Mouse (Mus musculus) stomach, embryonic 14.5 days (tissue): ENCODE measurements around the gene Ust. TPM values are rescaled to one million over a fixed set of nuclear protein-coding genes. Genes with fewer than 3 reads are reported as not detected.

ENCODE experiments used
- ATAC-seq: fragments of 200-750 bp; cut with Nextera tagmentation; 2 replicates; pipeline ENCODE4 v1.8.0; 2017; ENCODE audit warnings: low read depth, moderate TSS enrichment; ENCODE audit not compliant: insufficient number of reproducible peaks, insufficient read depth, low FRiP score
- H3K27ac ChIP-seq: fragments of 300-500 bp; sonication (generic); 2 replicates; pipeline ENCODE4 v1.5.1; 2014; ENCODE audit warnings: mild to moderate bottlenecking, low read length, moderate library complexity, mixed read lengths
- H3K27me3 ChIP-seq: fragments of 300-500 bp; sonication (generic); 2 replicates; pipeline ENCODE4 v1.6.1; 2014; ENCODE audit warnings: low read length, control low read depth, mixed read lengths; ENCODE audit not compliant: control insufficient read depth, insufficient read depth
- H3K36me3 ChIP-seq: fragments of 300-500 bp; sonication (generic); 2 replicates; pipeline ENCODE4 v1.6.1; 2014; ENCODE audit warnings: mild to moderate bottlenecking, control low read depth, low read length, moderate library complexity, mixed read lengths; ENCODE audit not compliant: control insufficient read depth, insufficient read depth
- H3K4me1 ChIP-seq: fragments of 300-500 bp; sonication (generic); 2 replicates; pipeline ENCODE4 v1.6.1; 2014; ENCODE audit warnings: low read length, control low read depth, mixed read lengths; ENCODE audit not compliant: control insufficient read depth, insufficient read depth
- H3K4me2 ChIP-seq: fragments of 300-500 bp; sonication (generic); replicated peaks from 2 replicates; pipeline ENCODE4 v1.6.1; 2014; ENCODE audit warnings: low read depth, low read length, control low read depth
- H3K4me3 ChIP-seq: fragments of 300-500 bp; sonication (generic); 2 replicates; pipeline ENCODE4 v1.5.1; 2014; ENCODE audit warnings: low read depth, low read length, control low read depth
- H3K9ac ChIP-seq: fragments of 300-500 bp; sonication (generic); replicated peaks from 2 replicates; pipeline ENCODE4 v1.6.1; 2014; ENCODE audit warnings: low read depth, mild to moderate bottlenecking, control low read depth, low read length, moderate library complexity, mixed read lengths
- H3K9me3 ChIP-seq: fragments of 300-500 bp; sonication (generic); 2 replicates; pipeline ENCODE4 v1.6.1; 2016; ENCODE audit warnings: low read depth, low read length, control low read depth; ENCODE audit not compliant: control insufficient read depth
- WGBS: fragments of 180-500 bp; shearing (Covaris S2); extraction: QIAGEN DNeasy Blood & Tissue Kit; methylation state at CpG from one replicate; pipeline ENCODE4 v1.1.7; 2014; 5-methylcytosine and 5-hydroxymethylcytosine counted together
- polyA plus RNA-seq: library from polyadenylated mRNA; unstranded; fragments of >200 nt; fragmentation: Nextera tagmentation; extraction: Ambion mirVana; gene quantifications from 2 replicates; pipeline ENCODE4 v1.2.1, GENCODE M21; 2014

Ust gene
- polyA plus RNA-seq, 1 experiment from 2014 or later: 6.3 TPM

- H3K36me3 ChIP-seq: no peaks in the 10 kb centered on the region
- WGBS: 78% methylated on average over 5 of the region's 5 CpGs
These were observed 49.8 kb downstream of the Ust start for GRCm38 (mm10) chr10:8468651-8469386.

DNA sequence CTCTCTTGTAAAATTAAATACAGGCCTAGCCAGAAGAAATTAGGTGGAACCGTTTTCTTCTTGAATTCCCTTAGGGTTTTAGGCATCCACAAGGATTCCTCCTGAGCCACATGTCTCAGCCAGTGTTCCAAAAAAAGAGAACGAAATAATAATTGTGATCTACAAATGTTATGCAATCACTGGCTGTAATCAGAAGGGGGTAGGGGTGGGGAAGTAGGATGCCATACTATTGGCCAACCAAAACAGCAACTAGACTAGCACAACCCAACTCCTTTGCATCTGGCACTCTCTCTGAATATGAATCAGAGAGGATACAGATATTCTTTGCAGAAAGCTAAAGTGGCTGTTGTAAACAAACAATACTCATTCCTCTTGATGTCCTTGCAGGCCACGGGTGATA is 52.7 kb downstream of the Ust start:
- Histone ChIP-seq H3K27me3 (no peaks in the 10 kb centered on the region), H3K4me3 (no peak overlapping the region), H3K4me2 (no peak overlapping the region), H3K27ac (no peak overlapping the region), H3K36me3 (no peaks in the 10 kb centered on the region), H3K9ac (no peak overlapping the region), H3K9me3 (no peaks in the 10 kb centered on the region), H3K4me1 (peaks cover 7% of the 10 kb centered on the region; the same call in 1 of the 2 replicates)
- no peak for ATAC-seq
- WGBS: 69% methylated on average over 3 of the region's 3 CpGs

More at GRCm38 (mm10) chr10:8468651-8469386, 49.8 kb downstream of the Ust start:
- no peaks in the 10 kb centered on the region for H3K27me3 ChIP-seq
- no peaks in the 10 kb centered on the region for H3K9me3 ChIP-seq
- H3K4me1 ChIP-seq: no peaks in the 10 kb centered on the region
- H3K9ac ChIP-seq: no peak overlapping the region
- no peak overlapping the region for H3K4me2 ChIP-seq
- H3K4me3 ChIP-seq: no peak overlapping the region
- no peak for ATAC-seq
- no peak overlapping the region for H3K27ac ChIP-seq

- ATAC-seq: no peak
- H3K36me3 ChIP-seq: no peaks in the 10 kb centered on the region
- H3K4me3 ChIP-seq: no peak overlapping the region
- H3K9me3 ChIP-seq: no peaks in the 10 kb centered on the region
- WGBS: 61% methylated on average over 1 of the region's 1 CpGs
- no peaks in the 10 kb centered on the region for H3K27me3 ChIP-seq
- H3K9ac ChIP-seq: no peak overlapping the region
- H3K4me1 ChIP-seq: peaks cover 7% of the 10 kb centered on the region; the same call in 1 of the 2 replicates
- no peak overlapping the region for H3K27ac ChIP-seq
- H3K4me2 ChIP-seq: no peak overlapping the region
These were observed 53.4 kb downstream of the Ust start for GRCm38 (mm10) chr10:8465216-8465615.

DNA sequence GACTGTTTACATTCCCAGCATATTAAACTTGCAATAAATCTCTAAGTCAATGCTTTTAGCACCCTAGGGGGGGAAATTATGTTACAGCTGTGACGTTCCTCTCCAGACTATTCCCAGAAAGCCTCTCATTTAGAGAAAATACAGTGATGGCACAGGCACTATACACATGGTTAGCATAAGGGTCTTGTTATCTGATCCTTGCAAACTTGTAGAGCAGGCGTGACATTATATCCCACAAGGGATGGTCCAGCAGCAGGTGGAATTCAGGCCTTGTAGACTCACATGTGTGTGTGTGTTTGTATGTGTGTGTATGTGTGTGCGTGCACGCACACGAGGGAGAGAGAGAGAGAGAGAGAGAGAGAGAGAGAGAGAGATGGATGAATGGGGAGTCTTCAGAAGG is 57.3 kb downstream of the Ust start:
- WGBS: 74% methylated on average over 5 of the region's 5 CpGs
- Histone ChIP-seq H3K4me3 (no peak overlapping the region), H3K36me3 (no peaks in the 10 kb centered on the region), H3K27ac (no peak overlapping the region), H3K9me3 (no peaks in the 10 kb centered on the region), H3K27me3 (no peaks in the 10 kb centered on the region), H3K4me1 (peaks cover 7% of the 10 kb centered on the region; the same call in 1 of the 2 replicates), H3K4me2 (no peak overlapping the region), H3K9ac (no peak overlapping the region)
- ATAC-seq: no peak

GRCm38 (mm10) chr10:8454711-8455110 is 63.9 kb downstream of the Ust start:
- no peak for ATAC-seq
- WGBS: 65% methylated on average over 1 of the region's 1 CpGs

DNA sequence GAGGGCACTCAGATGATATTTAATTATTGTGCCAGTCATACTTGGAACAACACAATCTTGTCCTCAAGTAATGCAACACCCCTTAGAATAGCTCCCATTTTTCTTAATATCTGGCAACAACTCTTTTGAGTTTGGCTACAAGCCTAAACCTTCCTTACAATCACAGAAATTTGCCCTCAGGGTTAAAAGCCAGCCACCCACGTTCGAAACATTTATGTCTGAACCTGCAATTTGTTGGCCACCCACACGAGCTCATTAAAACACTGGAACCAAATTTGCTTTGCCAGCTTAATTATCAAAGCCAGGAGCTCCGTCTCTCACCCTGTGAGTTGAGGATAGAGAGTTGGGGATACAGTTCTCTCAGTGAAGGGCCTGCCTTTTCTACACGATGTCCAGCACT is 70.9 kb downstream of the Ust start:
- H3K9me3 ChIP-seq: no peaks in the 10 kb centered on the region
- 0 out of 2 replicates have a peak, but pooled peaks cover 3% of the 10 kb centered on the region for H3K4me1 ChIP-seq
- no peak overlapping the region for H3K4me2 ChIP-seq
- no peak overlapping the region for H3K4me3 ChIP-seq
- no peaks in the 10 kb centered on the region for H3K36me3 ChIP-seq
- 43% methylated on average over 5 of the region's 5 CpGs for WGBS
- no peak overlapping the region for H3K27ac ChIP-seq
- no peak overlapping the region for H3K9ac ChIP-seq
- ATAC-seq: no peak
- no peaks in the 10 kb centered on the region for H3K27me3 ChIP-seq

More at GRCm38 (mm10) chr10:8454711-8455110, 63.9 kb downstream of the Ust start:
- Histone ChIP-seq H3K9ac (no peak overlapping the region), H3K36me3 (no peaks in the 10 kb centered on the region), H3K4me2 (no peak overlapping the region), H3K4me1 (no peaks in the 10 kb centered on the region), H3K27ac (no peak overlapping the region), H3K9me3 (0 out of 2 replicates have a peak, but pooled peaks cover 4% of the 10 kb centered on the region), H3K27me3 (no peaks in the 10 kb centered on the region), H3K4me3 (no peak overlapping the region)

- H3K9ac ChIP-seq: no peak overlapping the region
- 0 out of 2 replicates have a peak, but pooled peaks cover 3% of the 10 kb centered on the region for H3K4me1 ChIP-seq
- H3K36me3 ChIP-seq: no peaks in the 10 kb centered on the region
- ATAC-seq: no peak
- no peaks in the 10 kb centered on the region for H3K9me3 ChIP-seq
- no peaks in the 10 kb centered on the region for H3K27me3 ChIP-seq
- 34% methylated on average over 4 of the region's 4 CpGs for WGBS
- H3K4me2 ChIP-seq: no peak overlapping the region
- H3K27ac ChIP-seq: no peak overlapping the region
- H3K4me3 ChIP-seq: no peak overlapping the region
These were observed 71.7 kb downstream of the Ust start for GRCm38 (mm10) chr10:8446972-8447371.

GRCm38 (mm10) chr10:8444052-8444451 is 74.6 kb downstream of the Ust start:
- 69% methylated on average over 5 of the region's 5 CpGs for WGBS
- 0 out of 2 replicates have a peak, but pooled peaks cover 3% of the 10 kb centered on the region for H3K4me1 ChIP-seq
- H3K27me3 ChIP-seq: no peaks in the 10 kb centered on the region
- no peak overlapping the region for H3K27ac ChIP-seq
- ATAC-seq: no peak
- H3K9ac ChIP-seq: no peak overlapping the region
- H3K9me3 ChIP-seq: no peaks in the 10 kb centered on the region
- no peaks in the 10 kb centered on the region for H3K36me3 ChIP-seq
- H3K4me2 ChIP-seq: no peak overlapping the region
- H3K4me3 ChIP-seq: no peak overlapping the region
